Mouse (Mus musculus) left cerebral cortex, postnatal 4 days (tissue): Measurements from ENCODE around the gene Acad12. TPM values are rescaled to one million over a fixed set of nuclear protein-coding genes. Genes with fewer than 3 reads are reported as not detected.
A peak's percentile ranks its signal among the peaks of the same experiment; 100 is the strongest.
"Not testable (repeated sequence)": the region's sequence is repeated elsewhere in the genome, so short reads cannot be mapped to it uniquely, and the experiment has no call there.

Experiments
- DNase-seq: peaks from one replicate; pipeline ENCODE4 v3.0.0-alpha.2; 2022
- intact Hi-C: fragments of 180-260 bp; cut with DNase I; formaldehyde crosslinking; loops from one replicate; pipeline ENCODE4 v1.15.1; 2025
- total RNA-seq, 2 experiments: library from RNA; stranded (reverse); gene quantifications; 2 replicates each; pipeline ENCODE4 v1.2.3; 2021

Acad12 gene
- total RNA-seq = 1 to 10 TPM; 3.7 TPM

- intact Hi-C loops = no loop called here
- DNase-seq = peak; percentile 89
These were observed at the start of gene Acad12 for GRCm38 (mm10) chr5:121618592-121619513. Gene Acad12, minus strand, starts transcription at chr5:121618938.

DNA sequence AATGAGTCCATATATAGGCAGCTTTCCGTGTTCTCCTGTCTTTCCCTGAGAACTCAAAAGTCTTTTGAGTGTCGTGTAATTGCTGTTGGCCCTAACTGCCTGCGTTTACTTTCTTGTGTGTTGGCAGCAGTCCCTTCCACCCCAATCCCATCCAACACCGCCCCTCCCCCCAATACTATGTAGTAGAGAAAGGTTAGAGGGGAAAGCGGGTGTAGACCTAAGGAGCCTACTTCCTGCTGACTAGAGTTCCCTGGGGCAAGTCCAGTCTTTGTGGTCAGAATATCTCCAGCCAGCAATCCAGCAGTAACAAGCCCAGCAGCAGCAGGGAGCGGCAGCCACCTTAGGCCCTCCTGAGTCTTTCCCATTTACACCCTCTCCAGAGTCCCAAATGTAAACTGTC is 49.7 kb upstream of the Acad12 start:
- intact Hi-C loops = no loop called here
- no peak for DNase-seq

GRCm38 (mm10) chr5:121667067-121667466 is 48.3 kb upstream of the Acad12 start:
- no peak for DNase-seq
- intact Hi-C loops = no loop called here

GRCm38 (mm10) chr5:121664971-121665370 is 46.2 kb upstream of the Acad12 start:
- intact Hi-C loops = no loop called here
- no peak for DNase-seq

GRCm38 (mm10) chr5:121664078-121664477 is 45.3 kb upstream of the Acad12 start:
- peak; percentile 8 for DNase-seq

DNA sequence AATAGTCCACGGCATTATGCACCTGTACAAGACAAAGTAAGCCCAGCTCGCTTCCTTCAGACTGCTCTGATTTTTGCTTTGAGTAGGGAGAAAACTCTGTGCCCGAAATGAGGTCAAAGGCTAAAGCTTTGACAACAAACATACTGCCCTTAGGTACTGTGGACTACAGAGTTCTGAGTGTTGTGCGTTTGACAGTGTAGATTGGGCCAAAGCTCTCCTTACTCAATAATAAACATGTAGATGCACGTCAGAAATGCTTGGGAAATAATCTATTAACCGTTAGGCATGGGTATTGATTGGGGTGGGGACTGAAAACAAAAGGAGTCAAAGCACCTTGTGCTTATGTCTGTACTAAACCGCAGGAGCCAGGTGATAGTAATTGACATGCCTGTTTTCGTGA is 44.7 kb upstream of the Acad12 start:
- intact Hi-C loops = no loop called here
- DNase-seq = no peak

More at GRCm38 (mm10) chr5:121664078-121664477, 45.3 kb upstream of the Acad12 start:
- intact Hi-C loops = no loop called here

GRCm38 (mm10) chr5:121661494-121661893 is 42.8 kb upstream of the Acad12 start:
- no peak for DNase-seq
- intact Hi-C loops = no loop called here

GRCm38 (mm10) chr5:121660897-121661254 is 42.1 kb upstream of the Acad12 start:
- intact Hi-C loops = no loop called here
- no peak for DNase-seq

DNA sequence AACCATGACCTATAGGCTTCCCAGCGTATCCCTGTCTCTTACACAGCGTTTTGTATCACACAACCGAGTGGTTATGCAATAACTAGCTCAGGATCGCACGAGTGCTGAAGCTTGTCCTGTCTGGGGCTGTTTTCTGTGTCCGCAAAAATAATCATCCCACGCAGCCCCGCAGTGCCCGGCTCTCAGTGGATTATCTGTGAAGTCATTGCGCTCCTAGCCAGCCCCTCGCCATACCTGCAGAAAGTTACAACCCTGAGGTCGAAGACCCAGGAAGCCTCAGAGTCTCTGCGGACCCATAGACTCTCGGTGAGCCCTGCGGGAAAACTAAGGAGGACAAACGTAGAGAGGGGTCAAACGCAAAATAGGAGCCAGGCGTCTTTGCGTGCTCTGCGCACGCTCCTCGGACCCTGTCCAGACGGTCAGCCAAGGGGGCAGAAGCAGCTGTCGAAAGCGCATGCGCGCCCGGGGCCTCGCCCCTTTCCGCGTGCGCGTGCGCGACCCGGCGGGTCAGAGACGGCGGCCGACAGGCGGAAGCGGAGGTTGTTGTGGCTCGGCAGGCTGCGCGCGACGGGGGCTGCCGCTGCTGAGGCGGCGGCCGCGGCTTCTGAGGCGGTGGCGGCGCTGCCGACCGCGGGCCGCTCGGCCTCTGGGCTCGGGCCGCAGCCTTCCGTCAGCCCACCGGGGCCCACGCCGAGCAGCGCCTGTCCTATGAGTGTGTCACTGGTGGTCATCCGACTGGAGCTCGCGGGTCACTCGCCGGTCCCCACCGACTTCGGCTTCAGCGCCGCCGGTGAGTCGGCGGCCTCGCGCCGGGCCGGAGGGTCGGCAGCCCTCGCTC is 41.5 kb upstream of the Acad12 start, which contains the start of the genes Acad10 and Brap:
Acad10 (minus strand) TSS at position 456 of the 838 bp plus-strand sequence.
Brap (plus strand) TSS at position 505 of the 838 bp plus-strand sequence.
- peak; percentile 97 for DNase-seq
- intact Hi-C loops = no loop called here

GRCm38 (mm10) chr5:121657656-121658055 is 38.9 kb upstream of the Acad12 start:
- DNase-seq, intact Hi-C loops: not testable (repeated sequence)

DNA sequence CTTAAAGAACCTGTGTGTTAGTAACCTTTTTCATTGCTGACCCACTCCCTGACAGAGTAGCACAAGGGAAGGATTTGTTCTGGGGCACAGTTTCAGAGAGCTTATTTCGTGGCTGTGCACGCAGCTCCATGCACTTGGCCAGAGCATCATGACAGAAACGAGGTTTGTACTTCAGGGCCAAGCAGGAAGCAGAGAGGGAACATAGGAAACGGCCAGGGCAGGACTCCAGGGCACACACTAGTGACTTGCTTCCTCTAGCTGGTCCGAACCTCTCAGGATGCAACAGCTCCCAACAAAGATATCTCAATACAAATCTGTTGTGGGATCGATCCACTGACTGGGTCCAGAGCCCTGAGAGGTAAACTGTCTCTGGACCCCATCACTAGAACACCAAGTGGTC is 38.1 kb upstream of the Acad12 start:
- DNase-seq, intact Hi-C loops: not testable (repeated sequence)

DNA sequence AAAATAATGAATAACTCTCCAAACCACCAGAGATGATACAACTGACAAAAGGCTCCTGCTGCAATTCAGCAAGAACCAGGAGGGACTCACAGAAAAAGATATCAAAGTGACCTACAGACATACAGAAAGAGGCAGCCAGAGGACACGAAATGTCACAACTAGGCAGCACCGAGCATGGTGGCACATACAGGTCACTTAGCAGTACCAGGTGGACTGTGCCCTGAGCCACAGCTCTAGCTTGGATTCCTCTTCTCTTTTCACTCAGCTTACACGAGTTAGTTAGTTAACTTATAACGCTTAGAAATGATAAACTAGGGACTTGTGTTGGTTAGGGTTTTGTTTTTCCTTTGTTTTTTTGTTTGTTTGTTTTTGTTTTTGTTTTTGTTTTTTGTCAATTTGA is 35.8 kb upstream of the Acad12 start:
- intact Hi-C loops = no loop called here

DNA sequence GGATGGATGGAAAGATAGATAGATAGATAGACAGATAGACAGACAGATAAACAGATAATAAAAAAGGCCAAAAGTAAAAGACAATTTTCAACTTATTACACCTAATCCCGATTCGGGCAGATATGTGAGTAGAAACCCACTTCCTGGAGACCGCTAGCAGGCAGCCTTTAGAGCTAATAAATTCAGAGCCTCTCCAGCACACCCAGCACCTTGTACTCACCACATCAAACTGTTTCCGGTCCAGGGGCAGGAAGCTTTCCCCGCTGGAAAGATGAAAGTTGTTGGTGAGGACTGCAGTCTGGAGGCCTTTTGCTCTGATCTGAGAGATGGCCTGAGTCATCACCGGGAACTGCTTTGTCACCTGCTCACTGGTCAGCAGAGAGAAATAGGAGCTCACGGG is 30.4 kb upstream of the Acad12 start:
- intact Hi-C loops = no loop called here

More for the DNA sequence above, 35.8 kb upstream of the Acad12 start:
- DNase-seq = no peak

DNA sequence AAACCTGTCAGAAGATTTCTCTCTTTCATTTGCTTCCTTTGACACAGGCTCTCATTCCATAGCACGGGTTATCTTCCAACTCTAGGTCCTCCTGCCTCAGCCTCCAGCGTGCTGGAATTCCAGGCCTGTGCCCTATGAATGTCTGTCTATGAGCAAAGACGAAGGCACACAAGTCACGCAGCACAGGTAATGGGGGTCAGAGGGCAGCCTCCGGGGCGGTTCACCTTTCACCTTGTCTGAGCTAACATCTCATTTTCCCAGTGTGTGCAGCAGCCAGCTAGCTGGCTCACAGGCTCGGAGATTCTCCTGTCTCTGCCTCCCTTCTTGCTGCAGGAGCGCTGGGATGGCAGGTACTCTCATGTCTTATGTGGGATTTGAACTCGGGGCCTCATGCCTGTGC is 20.9 kb upstream of the Acad12 start:
- intact Hi-C loops = no loop called here
- no peak for DNase-seq

More for the DNA sequence above, 30.4 kb upstream of the Acad12 start:
- DNase-seq = no peak

GRCm38 (mm10) chr5:121637296-121637695 is 18.6 kb upstream of the Acad12 start:
- intact Hi-C loops = no loop called here
- no peak for DNase-seq

DNA sequence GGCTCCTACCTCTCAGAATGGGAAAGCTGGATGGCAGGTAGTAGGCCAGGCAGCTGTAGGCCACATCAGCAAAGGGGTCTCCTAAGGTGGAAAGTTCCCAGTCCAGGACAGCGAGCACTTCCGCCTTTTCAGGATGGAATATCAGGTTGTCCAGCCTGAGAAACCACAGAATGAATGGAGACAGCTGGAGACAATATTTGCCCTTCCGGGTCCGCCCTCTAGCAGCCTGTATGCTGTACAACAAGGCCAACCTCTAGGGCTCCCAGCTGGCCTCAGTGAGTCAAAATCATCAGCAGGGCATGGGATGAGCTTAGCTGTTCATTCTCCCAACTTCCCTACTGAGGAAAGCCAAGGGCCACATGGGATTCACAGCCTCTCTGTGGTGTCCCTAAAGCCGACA is 15.9 kb upstream of the Acad12 start:
- intact Hi-C loops = no loop called here
- DNase-seq = no peak

GRCm38 (mm10) chr5:121632804-121633203 is 14.1 kb upstream of the Acad12 start:
- intact Hi-C loops = no loop called here
- DNase-seq = no peak

- DNase-seq = peak; percentile 15
- intact Hi-C loops = not testable (repeated sequence)
These were observed 12.4 kb upstream of the Acad12 start for GRCm38 (mm10) chr5:121631106-121631647.

DNA sequence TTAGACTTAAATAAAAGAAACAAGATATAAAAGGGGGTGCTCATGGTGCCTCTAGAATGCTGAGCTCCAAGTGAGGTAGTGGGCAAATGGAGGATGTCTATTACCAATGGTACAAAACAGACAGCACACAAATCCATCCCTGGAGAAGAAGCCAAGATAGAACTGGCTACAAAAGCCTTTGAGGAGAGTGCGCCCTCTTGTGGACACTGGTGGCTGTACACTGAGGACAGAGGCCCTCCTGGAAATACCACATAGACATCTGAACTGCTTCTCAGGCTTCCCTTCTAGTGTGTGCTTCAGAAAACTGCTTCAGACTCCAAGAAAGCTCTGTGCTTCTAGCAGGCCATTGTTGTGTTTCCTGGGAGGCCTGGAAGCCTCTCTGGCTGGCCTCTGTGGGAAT is 9.1 kb upstream of the Acad12 start:
- intact Hi-C loops = no loop called here

DNA sequence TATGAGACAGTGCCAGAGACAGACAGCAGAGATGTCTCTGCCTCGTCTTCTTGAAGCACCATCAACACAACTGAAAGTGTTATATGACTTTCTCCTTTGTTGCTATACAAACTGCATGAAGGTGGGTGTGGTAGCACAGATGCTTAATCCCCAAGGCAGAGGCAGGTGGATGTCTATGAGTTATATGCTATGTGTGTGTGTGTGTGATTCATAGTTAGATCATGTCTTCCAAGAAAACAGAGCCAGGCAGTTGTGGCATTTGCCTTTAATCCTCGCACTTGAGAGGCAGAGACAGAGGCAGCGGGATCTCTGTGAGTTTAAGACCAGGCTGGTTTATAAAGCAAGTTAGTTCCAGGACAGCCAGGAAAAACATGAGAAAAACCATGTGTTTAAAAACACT is 4.5 kb upstream of the Acad12 start:
- intact Hi-C loops = no loop called here

More for the DNA sequence above, 9.1 kb upstream of the Acad12 start:
- peak; percentile 81 for DNase-seq

GRCm38 (mm10) chr5:121621102-121621501 is 2.4 kb upstream of the Acad12 start:
- intact Hi-C loops = loop anchor here (2.0 kb wide), 1 partner anchor 56 kb away; no protein-coding TSS in a partner anchor
- DNase-seq = no peak

More for the DNA sequence above, 4.5 kb upstream of the Acad12 start:
- no peak for DNase-seq
